Mouse (Mus musculus): ENCODE data around the gene Gm20708.
A peak's percentile ranks its signal among the peaks of the same experiment; 100 is the strongest.

- TF ChIP-seq USF1 (IDR thresholded peaks at IDR 0.05; ENCODE audit: low read depth) (no peak), MYOD1 (IDR thresholded peaks at IDR 0.05; ENCODE audit: control insufficient read depth in 1 of 3, insufficient read length in 2 of 3, low read depth in 2 of 3) (peak; percentile 5 to 80 (median 72)), TCF12 (IDR thresholded peaks at IDR 0.05; ENCODE audit: insufficient read depth, poor library complexity, severe bottlenecking) (no peak), E2F4 (IDR thresholded peaks at IDR 0.05; ENCODE audit: insufficient read depth) (no peak), MYOG (IDR thresholded peaks at IDR 0.05; ENCODE audit: control insufficient read depth in 1 of 3, insufficient read depth in 1 of 3, insufficient read length in 2 of 3, low read depth in 2 of 3) (peak in 2 of 3 experiments; percentile 67), POLR2AphosphoS2 (IDR thresholded peaks at IDR 0.05; ENCODE audit: insufficient read length, low read depth) (no peak), CEBPB (IDR thresholded peaks at IDR 0.05; ENCODE audit: insufficient read depth, poor library complexity, severe bottlenecking) (no peak), POLR2A (IDR thresholded peaks at IDR 0.05; ENCODE audit: insufficient read length, low read depth) (no peak), MAX (IDR thresholded peaks at IDR 0.05; ENCODE audit: low read depth) (no peak)
These were observed 7.8 kb upstream of the Gm20708 start for GRCm38 (mm10) chr11:117801650-117802049.
